Mouse (Mus musculus) heart, postnatal 0 days (tissue): ENCODE results near the gene C1qtnf9. TPM values are rescaled to one million over a fixed set of nuclear protein-coding genes. Genes with fewer than 3 reads are reported as not detected.

Experiments used
- ATAC-seq: fragments of 200-750 bp; cut with Nextera tagmentation; 2 replicates; pipeline ENCODE4 v1.8.0; 2017; ENCODE audit warnings: low read depth, moderate number of reproducible peaks, moderate library complexity; ENCODE audit not compliant: insufficient read depth
- DNase-seq: peaks from one replicate; pipeline ENCODE4 v3.0.0-alpha.2; 2016; ENCODE audit warnings: low spot score
- H3K27ac ChIP-seq: fragments of 300-500 bp; sonication (generic); 2 replicates; pipeline ENCODE4 v1.5.1; 2014; ENCODE audit warnings: low read depth, mild to moderate bottlenecking
- H3K27me3 ChIP-seq: fragments of 300-500 bp; sonication (generic); 2 replicates; pipeline ENCODE4 v1.6.1; 2014; ENCODE audit warnings: low read length, mixed read lengths; ENCODE audit not compliant: control insufficient read depth, insufficient read depth
- H3K36me3 ChIP-seq: fragments of 300-500 bp; sonication (generic); replicated peaks from 2 replicates; pipeline ENCODE4 v1.6.1; 2014; ENCODE audit warnings: low read length, mixed read lengths; ENCODE audit not compliant: control insufficient read depth, insufficient read depth
- H3K4me1 ChIP-seq: fragments of 300-500 bp; sonication (generic); 2 replicates; pipeline ENCODE4 v1.6.1; 2014; ENCODE audit warnings: antibody characterized with exemption; ENCODE audit not compliant: control insufficient read depth, insufficient read depth
- H3K4me2 ChIP-seq: fragments of 300-500 bp; sonication (generic); 2 replicates; pipeline ENCODE4 v1.6.1; 2014; ENCODE audit warnings: low read depth, mild to moderate bottlenecking, low read length, moderate library complexity
- H3K4me3 ChIP-seq: fragments of 300-500 bp; sonication (generic); 2 replicates; pipeline ENCODE4 v1.5.1; 2014; ENCODE audit warnings: low read depth, low read length
- H3K9ac ChIP-seq: fragments of 300-500 bp; sonication (generic); replicated peaks from 2 replicates; pipeline ENCODE4 v1.6.1; 2014; ENCODE audit warnings: low read depth, low read length, mixed read lengths
- H3K9me3 ChIP-seq: fragments of 300-500 bp; sonication (generic); replicated peaks from 2 replicates; pipeline ENCODE4 v1.6.1; 2016; ENCODE audit warnings: low read length; ENCODE audit not compliant: control insufficient read depth
- CTCF ChIP-seq: IDR thresholded peaks from 2 replicates; pipeline ENCODE4 v1.5.1; 2016; ENCODE audit warnings: antibody characterized with exemption, control low read depth, low read depth
- EP300 ChIP-seq: IDR thresholded peaks from 2 replicates; pipeline ENCODE4 v1.6.1; 2016; ENCODE audit warnings: antibody characterized with exemption, low read depth
- WGBS: fragments of 180-500 bp; shearing (Covaris S2); extraction: QIAGEN DNeasy Blood & Tissue Kit; methylation state at CpG from one replicate; pipeline ENCODE4 v1.1.7; 2014; 5-methylcytosine and 5-hydroxymethylcytosine counted together
- polyA plus RNA-seq: library from polyadenylated mRNA; unstranded; fragments of >200 nt; fragmentation: Nextera tagmentation; extraction: Ambion mirVana; gene quantifications from 2 replicates; pipeline ENCODE4 v1.2.1, GENCODE M21; 2015
- total RNA-seq: library from RNA; depleted of rRNA; stranded (reverse); fragments of >200 nt; gene quantifications from 2 replicates; pipeline ENCODE4 v1.2.3, GENCODE M21; 2014; ENCODE audit warnings: low replicate concordance

Gene C1qtnf9
- total and polyA plus RNA-seq, 2 experiments from 2014 or later = 2.8 to 4.6 TPM

DNA sequence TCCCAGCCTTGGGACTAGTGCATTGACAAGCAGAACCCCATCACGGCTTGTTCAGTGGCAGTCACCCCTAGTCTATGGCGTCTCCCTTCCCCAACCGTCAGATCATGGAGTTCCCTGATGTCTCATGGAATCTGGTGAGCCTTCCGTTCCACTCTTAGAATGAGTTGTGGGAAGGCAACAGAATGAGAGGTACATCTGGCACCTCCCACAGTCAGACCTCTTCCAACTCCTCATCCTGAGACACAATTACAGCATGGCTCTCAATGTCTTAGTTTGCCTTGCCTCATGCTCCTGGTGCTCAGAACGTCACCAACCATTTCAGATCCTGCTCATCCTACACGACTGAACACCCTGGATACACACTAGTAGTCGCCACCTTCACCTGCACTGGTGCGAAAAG lies 8.6 kb downstream of the C1qtnf9 start:
- Histone ChIP-seq H3K27me3 (no peaks in the 10 kb centered on the region), H3K9ac (no peak overlapping the region), H3K4me1 (no peaks in the 10 kb centered on the region), H3K27ac (no peak overlapping the region), H3K4me2 (no peak overlapping the region), H3K4me3 (no peak overlapping the region), H3K9me3 (no peaks in the 10 kb centered on the region), H3K36me3 (no peaks in the 10 kb centered on the region)
- 75% methylated on average over 8 of the region's 8 CpGs for WGBS
- DNase-seq (no peak), ATAC-seq (no peak)
- TF ChIP-seq EP300 (no peak), CTCF (no peak)

DNA sequence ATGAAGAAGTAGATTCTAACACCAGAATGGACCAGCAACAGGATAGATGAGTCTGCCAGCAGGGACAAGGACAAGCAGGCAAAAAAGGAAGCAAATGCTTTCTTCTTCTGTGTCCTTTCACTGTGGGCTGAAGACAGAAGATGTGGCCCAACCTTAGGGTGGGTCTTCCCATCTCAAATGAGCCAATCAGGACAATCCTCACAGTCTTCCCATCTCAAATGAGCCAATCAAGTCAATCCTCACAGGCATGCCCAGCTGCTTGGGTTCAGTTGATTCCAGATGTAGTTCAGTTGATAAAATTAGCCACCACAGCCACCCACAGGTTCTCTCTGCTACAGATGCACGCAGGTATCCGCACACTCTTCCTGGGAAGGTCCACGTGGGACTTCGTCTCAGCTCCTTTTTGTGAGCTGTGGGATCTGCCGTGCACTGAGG lies 9.6 kb downstream of the C1qtnf9 start:
- Histone ChIP-seq H3K4me1 (no peaks in the 10 kb centered on the region), H3K27me3 (no peaks in the 10 kb centered on the region), H3K9ac (no peak overlapping the region), H3K27ac (no peak overlapping the region), H3K4me3 (no peak overlapping the region), H3K9me3 (no peaks in the 10 kb centered on the region), H3K36me3 (no peaks in the 10 kb centered on the region), H3K4me2 (no peak overlapping the region)
- DNase-seq (no peak), ATAC-seq (no peak)
- WGBS = 88% methylated on average over 5 of the region's 5 CpGs
- TF ChIP-seq EP300 = no peak
- TF ChIP-seq CTCF = no peak

DNA sequence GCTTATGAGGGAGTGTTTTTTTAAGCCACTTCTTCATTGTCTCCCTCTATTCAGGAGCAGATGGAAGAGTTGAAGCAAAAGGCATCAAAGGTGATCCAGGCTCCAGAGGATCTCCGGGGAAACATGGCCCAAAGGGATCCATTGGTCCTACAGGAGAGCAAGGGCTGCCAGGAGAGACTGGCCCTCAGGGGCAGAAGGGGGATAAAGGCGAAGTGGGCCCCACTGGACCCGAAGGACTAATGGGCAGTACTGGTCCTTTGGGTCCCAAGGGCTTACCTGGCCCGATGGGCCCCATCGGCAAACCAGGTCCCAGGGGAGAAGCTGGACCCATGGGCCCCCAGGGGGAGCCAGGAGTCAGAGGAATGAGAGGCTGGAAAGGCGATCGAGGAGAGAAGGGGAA lies 11.3 kb downstream of the C1qtnf9 start:
- ATAC-seq (no peak), DNase-seq (no peak)
- WGBS = 84% methylated on average over 7 of the region's 7 CpGs
- no peaks in the 10 kb centered on the region for H3K36me3 ChIP-seq
- no peak overlapping the region for H3K4me2 ChIP-seq
- H3K27ac ChIP-seq = no peak overlapping the region
- H3K4me1 ChIP-seq = no peaks in the 10 kb centered on the region
- no peak overlapping the region for H3K9ac ChIP-seq
- no peaks in the 10 kb centered on the region for H3K27me3 ChIP-seq
- no peaks in the 10 kb centered on the region for H3K9me3 ChIP-seq
- no peak overlapping the region for H3K4me3 ChIP-seq
- TF ChIP-seq CTCF (no peak), EP300 (no peak)

DNA sequence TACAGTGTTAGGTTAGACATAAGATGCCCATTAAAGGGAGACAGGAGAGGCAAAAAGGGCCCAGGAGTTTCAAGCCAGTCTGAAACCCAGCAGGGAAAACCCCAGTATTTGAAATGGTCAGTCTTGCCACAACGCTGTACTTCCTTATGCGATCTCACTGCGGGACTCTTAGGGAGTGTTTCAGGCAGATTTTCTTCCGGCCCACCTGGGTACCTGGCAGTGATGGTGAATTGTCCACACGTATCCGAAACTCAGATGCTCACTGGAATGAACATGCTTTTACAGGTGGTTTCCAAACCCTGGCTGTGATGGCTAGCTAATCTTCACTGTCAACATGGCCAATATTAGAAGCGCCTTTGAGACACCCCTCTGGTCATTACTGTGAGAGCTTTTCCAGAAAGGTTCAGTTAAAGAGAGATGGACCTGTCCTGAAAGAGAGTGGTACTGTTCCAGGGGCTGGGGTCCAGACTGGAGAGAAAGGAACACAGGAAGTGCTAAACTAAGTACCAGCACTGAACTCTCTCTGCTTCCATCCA lies 14.3 kb downstream of the C1qtnf9 start:
- Histone ChIP-seq H3K4me2 (no peak overlapping the region), H3K9me3 (no peaks in the 10 kb centered on the region), H3K27me3 (no peaks in the 10 kb centered on the region), H3K27ac (no peak overlapping the region), H3K36me3 (no peaks in the 10 kb centered on the region), H3K9ac (no peak overlapping the region), H3K4me3 (no peak overlapping the region), H3K4me1 (peaks cover 6% of the 10 kb centered on the region; the same call in 1 of the 2 replicates)
- DNase-seq (no peak), ATAC-seq (no peak)
- no peak for TF ChIP-seq CTCF
- no peak for TF ChIP-seq EP300
- WGBS = 38% methylated on average over 7 of the region's 7 CpGs

DNA sequence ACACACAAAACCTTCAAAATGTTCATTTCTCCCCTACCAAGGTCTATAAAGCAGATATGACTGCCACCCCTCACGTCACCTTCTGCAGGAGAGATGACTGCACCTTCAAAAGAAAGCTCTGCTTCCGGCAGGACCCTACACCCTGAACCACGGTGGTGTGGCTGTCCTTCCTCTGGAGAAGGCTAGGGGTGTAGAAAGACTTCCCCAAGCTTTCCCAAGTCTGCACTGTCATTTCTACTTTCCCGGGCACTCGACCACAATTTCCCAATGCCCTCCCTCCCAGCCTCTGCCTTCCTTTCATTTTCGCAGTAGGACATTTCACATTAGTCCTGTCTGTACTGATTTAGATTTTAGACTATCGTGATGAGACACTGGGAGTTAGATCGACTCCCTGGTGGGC lies 15.3 kb downstream of the C1qtnf9 start:
- Histone ChIP-seq H3K27me3 (no peaks in the 10 kb centered on the region), H3K4me2 (no peak overlapping the region; the same call in 1 of the 2 replicates), H3K9me3 (no peaks in the 10 kb centered on the region), H3K36me3 (0 out of 2 replicates have a peak, but pooled peaks cover 7% of the 10 kb centered on the region), H3K4me3 (no peak overlapping the region), H3K4me1 (peaks cover 6% of the 10 kb centered on the region; the same call in 1 of the 2 replicates), H3K9ac (no peak overlapping the region), H3K27ac (no peak overlapping the region)
- DNase-seq (no peak), ATAC-seq (no peak)
- TF ChIP-seq EP300 = no peak
- WGBS = 31% methylated on average over 8 of the region's 8 CpGs
